Mouse (Mus musculus): Measurements from ENCODE around the gene Acvr2b. TPM values are rescaled to one million over a fixed set of nuclear protein-coding genes. Genes with fewer than 3 reads are reported as not detected.
A peak's percentile ranks its signal among the peaks of the same experiment; 100 is the strongest.

Acvr2b gene
- polyA plus RNA-seq, 1 experiment, result 0.90 TPM

GRCm38 (mm10) chr9:119371251-119371650, 30.7 kb upstream of the Acvr2b start:
- H3K4me1 ChIP-seq (ENCODE audit: control insufficient read depth, insufficient read depth, low read length), result 0 out of 2 replicates have a peak, but pooled peaks cover 2% of the 10 kb centered on the region
- TF ChIP-seq CTCF (IDR thresholded peaks at IDR 0.05; ENCODE audit: borderline replicate concordance, insufficient read depth, low read length) (no peak), POLR2A (IDR thresholded peaks at IDR 0.05; ENCODE audit: low read depth, low read length) (no peak)
- H3K27ac ChIP-seq (ENCODE audit: insufficient read depth, low read length), result no peak overlapping the region
- H3K4me3 ChIP-seq (ENCODE audit: insufficient read depth, low read length), result no peak overlapping the region

DNA sequence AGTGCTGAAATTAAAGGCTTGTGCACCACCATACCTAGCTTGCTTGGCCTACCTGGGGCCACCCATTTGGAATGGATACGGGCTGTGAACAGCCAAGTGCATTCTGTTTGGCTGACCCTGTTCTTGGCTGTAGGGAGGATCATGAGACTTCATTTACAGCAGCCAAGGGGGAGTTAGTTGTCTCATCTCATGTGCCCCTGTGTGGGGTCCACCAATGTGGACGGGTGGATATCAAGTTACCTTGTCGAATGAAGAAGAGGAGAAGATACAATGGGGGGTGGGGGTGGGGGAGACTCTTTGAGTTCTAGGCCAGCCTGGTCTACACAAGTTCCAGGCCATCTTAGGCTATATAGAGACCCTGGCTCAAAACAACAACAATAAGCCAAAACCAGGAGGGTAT, 26.9 kb upstream of the Acvr2b start:
- TF ChIP-seq CTCF (IDR thresholded peaks at IDR 0.05; ENCODE audit: borderline replicate concordance, insufficient read depth, low read length) (no peak), POLR2A (IDR thresholded peaks at IDR 0.05; ENCODE audit: low read depth, low read length) (no peak)

DNA sequence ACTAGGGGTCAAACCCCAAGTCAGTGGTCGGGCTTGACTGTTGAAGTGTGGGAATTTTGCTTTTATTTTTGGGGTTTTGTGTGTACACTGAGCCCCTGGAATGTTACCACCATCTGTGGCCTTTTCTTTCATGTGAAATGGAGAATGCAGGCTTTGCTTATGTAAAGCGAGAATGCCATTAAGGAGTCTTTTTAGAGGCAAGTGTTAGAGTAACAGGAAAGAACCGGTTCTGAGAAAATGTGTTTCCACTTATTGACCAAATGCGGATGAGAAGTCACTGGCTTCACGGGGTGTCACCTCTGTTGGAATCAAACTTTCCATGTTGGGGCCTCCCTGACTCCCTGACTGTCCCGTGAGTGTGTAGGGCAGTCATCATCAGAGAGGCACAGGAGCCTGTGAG, 26.4 kb upstream of the Acvr2b start:
- TF ChIP-seq CTCF (IDR thresholded peaks at IDR 0.05; ENCODE audit: borderline replicate concordance, insufficient read depth, low read length), result no peak
- no peak for TF ChIP-seq POLR2A (IDR thresholded peaks at IDR 0.05; ENCODE audit: low read depth, low read length)
- H3K4me3 ChIP-seq (ENCODE audit: insufficient read depth, low read length), result no peak overlapping the region
- no peak overlapping the region for H3K27ac ChIP-seq (ENCODE audit: insufficient read depth, low read length)
- 0 out of 2 replicates have a peak, but pooled peaks cover 2% of the 10 kb centered on the region for H3K4me1 ChIP-seq (ENCODE audit: control insufficient read depth, insufficient read depth, low read length)

More for the DNA sequence above, 26.9 kb upstream of the Acvr2b start:
- H3K4me1 ChIP-seq (ENCODE audit: control insufficient read depth, insufficient read depth, low read length), result 0 out of 2 replicates have a peak, but pooled peaks cover 2% of the 10 kb centered on the region
- H3K4me3 ChIP-seq (ENCODE audit: insufficient read depth, low read length), result no peak overlapping the region
- no peak overlapping the region for H3K27ac ChIP-seq (ENCODE audit: insufficient read depth, low read length)

- Histone ChIP-seq H3K4me3 (ENCODE audit: insufficient read depth, low read length) (no peak overlapping the region), H3K4me1 (ENCODE audit: control insufficient read depth, insufficient read depth, low read length) (no peaks in the 10 kb centered on the region), H3K27ac (ENCODE audit: insufficient read depth, low read length) (no peak overlapping the region)
- no peak for TF ChIP-seq CTCF (IDR thresholded peaks at IDR 0.05; ENCODE audit: borderline replicate concordance, insufficient read depth, low read length)
- no peak for TF ChIP-seq POLR2A (IDR thresholded peaks at IDR 0.05; ENCODE audit: low read depth, low read length)
Observed at GRCm38 (mm10) chr9:119378231-119378630, 23.7 kb upstream of the Acvr2b start.

- H3K4me1 ChIP-seq (ENCODE audit: control insufficient read depth, insufficient read depth, low read length), result no peaks in the 10 kb centered on the region
- H3K27ac ChIP-seq (ENCODE audit: insufficient read depth, low read length), result no peak overlapping the region
- H3K4me3 ChIP-seq (ENCODE audit: insufficient read depth, low read length), result no peak overlapping the region
- TF ChIP-seq CTCF (IDR thresholded peaks at IDR 0.05; ENCODE audit: borderline replicate concordance, insufficient read depth, low read length) (no peak), POLR2A (IDR thresholded peaks at IDR 0.05; ENCODE audit: low read depth, low read length) (no peak)
Observed at GRCm38 (mm10) chr9:119382603-119383002, 19.3 kb upstream of the Acvr2b start.

- no peak overlapping the region for H3K27ac ChIP-seq (ENCODE audit: insufficient read depth, low read length)
- H3K4me1 ChIP-seq (ENCODE audit: control insufficient read depth, insufficient read depth, low read length), result no peaks in the 10 kb centered on the region
- no peak for TF ChIP-seq POLR2A (IDR thresholded peaks at IDR 0.05; ENCODE audit: low read depth, low read length)
- TF ChIP-seq CTCF (IDR thresholded peaks at IDR 0.05; ENCODE audit: borderline replicate concordance, insufficient read depth, low read length), result no peak
- H3K4me3 ChIP-seq (ENCODE audit: insufficient read depth, low read length), result no peak overlapping the region
Observed at GRCm38 (mm10) chr9:119388956-119389355, 13.0 kb upstream of the Acvr2b start.

- Histone ChIP-seq H3K27ac (ENCODE audit: insufficient read depth, low read length) (no peak overlapping the region), H3K4me3 (ENCODE audit: insufficient read depth, low read length) (no peak overlapping the region), H3K4me1 (ENCODE audit: control insufficient read depth, insufficient read depth, low read length) (no peaks in the 10 kb centered on the region)
- TF ChIP-seq CTCF (IDR thresholded peaks at IDR 0.05; ENCODE audit: borderline replicate concordance, insufficient read depth, low read length) (no peak), POLR2A (IDR thresholded peaks at IDR 0.05; ENCODE audit: low read depth, low read length) (no peak)
Observed at GRCm38 (mm10) chr9:119390214-119390613, 11.7 kb upstream of the Acvr2b start.

- H3K4me1 ChIP-seq (ENCODE audit: control insufficient read depth, insufficient read depth, low read length), result no peaks in the 10 kb centered on the region
- TF ChIP-seq POLR2A (IDR thresholded peaks at IDR 0.05; ENCODE audit: low read depth, low read length), result no peak
- TF ChIP-seq CTCF (IDR thresholded peaks at IDR 0.05; ENCODE audit: borderline replicate concordance, insufficient read depth, low read length), result no peak
- no peak overlapping the region for H3K27ac ChIP-seq (ENCODE audit: insufficient read depth, low read length)
- no peak overlapping the region for H3K4me3 ChIP-seq (ENCODE audit: insufficient read depth, low read length)
Observed at GRCm38 (mm10) chr9:119394808-119395207, 7.1 kb upstream of the Acvr2b start.

DNA sequence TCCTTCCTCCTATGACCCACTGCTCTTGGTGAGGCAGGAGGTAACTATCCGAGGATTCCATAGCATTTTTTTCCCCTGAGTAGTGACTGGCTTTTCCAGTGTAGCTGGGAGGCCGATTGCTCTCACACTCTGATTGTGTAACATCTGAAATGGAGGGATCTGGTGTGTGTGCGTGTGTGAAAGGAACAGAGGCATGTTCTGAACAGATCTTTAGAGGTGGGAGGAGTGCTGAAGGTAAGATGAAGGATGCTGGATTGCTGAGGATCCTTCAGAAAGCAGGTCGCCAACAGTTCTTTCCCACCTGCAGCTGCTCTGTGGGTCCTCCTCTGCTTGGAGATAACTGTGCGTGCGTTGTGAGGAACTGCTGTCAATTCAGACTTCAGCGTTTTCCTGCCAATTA, 567 bp upstream of the Acvr2b start:
- peak overlapping the region; percentile 24 for H3K4me3 ChIP-seq (ENCODE audit: insufficient read depth, low read length)
- H3K4me1 ChIP-seq (ENCODE audit: control insufficient read depth, insufficient read depth, low read length), result peaks cover 3% of the 10 kb centered on the region; the same call in 1 of the 2 replicates
- TF ChIP-seq POLR2A (IDR thresholded peaks at IDR 0.05; ENCODE audit: low read depth, low read length), result no peak
- no peak for TF ChIP-seq CTCF (IDR thresholded peaks at IDR 0.05; ENCODE audit: borderline replicate concordance, insufficient read depth, low read length)
- H3K27ac ChIP-seq (ENCODE audit: insufficient read depth, low read length), result no peak overlapping the region

DNA sequence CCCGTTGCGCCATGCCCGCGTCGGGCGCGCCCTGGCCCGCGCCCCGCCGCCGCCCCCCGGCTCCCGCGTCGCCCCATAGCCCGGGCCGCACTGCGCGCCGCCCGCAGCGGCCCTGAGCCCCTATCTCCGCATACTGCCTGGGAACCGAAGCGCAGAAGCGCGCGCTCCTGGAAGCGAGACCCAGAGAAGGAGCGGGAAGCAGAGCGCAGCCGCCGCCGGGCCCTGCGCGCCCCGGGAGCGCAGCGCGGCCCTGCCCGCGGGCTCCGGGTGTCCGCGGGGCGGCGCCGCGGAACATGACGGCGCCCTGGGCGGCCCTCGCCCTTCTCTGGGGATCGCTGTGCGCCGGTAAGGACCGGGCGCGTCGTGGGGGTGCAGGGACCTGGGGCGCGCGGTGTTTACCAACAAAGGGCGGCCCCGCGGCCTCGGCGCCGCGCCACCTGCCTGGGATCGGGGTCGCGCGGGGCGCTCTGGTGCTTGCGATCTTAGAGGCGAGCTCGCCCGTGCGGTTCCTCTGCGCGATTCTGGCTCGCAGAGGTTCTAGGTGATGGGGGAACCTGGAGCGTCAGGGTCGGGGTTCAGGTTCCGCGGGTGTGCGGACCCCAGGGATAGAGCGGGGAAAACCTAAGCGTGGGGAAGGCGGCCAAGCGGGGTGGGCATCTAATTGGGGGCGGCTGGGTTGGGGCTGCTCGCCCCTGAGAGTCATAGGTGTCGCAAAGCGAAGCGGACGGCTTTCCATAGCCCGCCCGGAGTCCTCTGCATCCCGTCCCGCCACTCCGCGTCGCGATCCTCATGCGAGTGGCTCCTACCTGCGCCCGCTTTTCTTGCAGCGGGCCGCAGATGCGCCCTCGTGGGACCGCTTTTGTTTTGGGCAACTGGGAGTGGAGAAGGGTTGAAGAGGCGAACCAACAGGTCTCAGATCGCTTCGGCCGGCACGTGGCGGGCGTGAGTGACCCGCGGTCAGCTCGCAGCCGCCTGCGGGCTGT, 626 bp downstream of the Acvr2b start:
- TF ChIP-seq CTCF (IDR thresholded peaks at IDR 0.05; ENCODE audit: borderline replicate concordance, insufficient read depth, low read length), result no peak
- TF ChIP-seq POLR2A (IDR thresholded peaks at IDR 0.05; ENCODE audit: low read depth, low read length), result no peak
- H3K27ac ChIP-seq (ENCODE audit: insufficient read depth, low read length), result no peak overlapping the region
- H3K4me1 ChIP-seq (ENCODE audit: control insufficient read depth, insufficient read depth, low read length), result peaks cover 3% of the 10 kb centered on the region; the same call in 1 of the 2 replicates
- H3K4me3 ChIP-seq (ENCODE audit: insufficient read depth, low read length), result peak overlapping the region; percentile 60
